ENCODE assay signal across 31 mouse cellular contexts in genomic region chr19:48125731-48126130, GRCm38 (mm10).
"Had no signal": no experiment of that assay in that cellular context is flagged by ENCODE, and none has a peak within 500 bp of the region (broad histone marks: within the 10 kb centered on the region; RNA-seq: fewer than 3 reads in every experiment).

No protein-coding gene starts in this region.

- H3K4me1 ChIP-seq: limb, embryonic 15.5 days; liver, embryonic 12.5 days; liver, embryonic 13.5 days; liver, embryonic 15.5 days; lung, embryonic 15.5 days; megakaryocyte, embryonic 14.5 days; midbrain, embryonic 10.5 days; midbrain, embryonic 13.5 days had no signal

- H3K9me3 ChIP-seq: limb, embryonic 10.5 days; limb, embryonic 12.5 days; limb, embryonic 13.5 days; limb, embryonic 15.5 days; liver, embryonic 12.5 days; liver, embryonic 15.5 days; lung, embryonic 15.5 days; midbrain, embryonic 10.5 days; midbrain, embryonic 12.5 days; midbrain, embryonic 13.5 days; midbrain, embryonic 15.5 days had no signal

- H3K4me3 ChIP-seq: limb, embryonic 10.5 days; limb, embryonic 12.5 days; limb, embryonic 13.5 days; limb, embryonic 15.5 days; liver, embryonic 12.5 days; liver, embryonic 13.5 days; liver, embryonic 15.5 days; lung, embryonic 15.5 days; midbrain, embryonic 10.5 days; midbrain, embryonic 12.5 days; midbrain, embryonic 13.5 days; midbrain, embryonic 15.5 days; myocyte had no signal

- H3K9ac ChIP-seq: limb, embryonic 12.5 days; limb, embryonic 13.5 days; limb, embryonic 15.5 days; liver, embryonic 12.5 days; liver, embryonic 13.5 days; liver, embryonic 14.5 days; liver, embryonic 15.5 days; liver, postnatal 0 days; lung, embryonic 14.5 days; lung, embryonic 15.5 days; midbrain, embryonic 12.5 days; midbrain, embryonic 13.5 days; midbrain, embryonic 15.5 days had no signal

- DNase-seq: left cerebral cortex, postnatal 4 days; liver; liver, embryonic 13.5 days; liver, postnatal 0 days; lung, adult 18-20 months; lung, adult 2 months; lung, embryonic 14.5 days; lung, postnatal 10 days; lung, postnatal 14 days; lung, postnatal 36 days; lung, postnatal 4 days; midbrain, embryonic 14.5 days had no signal

- H3K36me3 ChIP-seq: limb, embryonic 10.5 days; limb, embryonic 12.5 days; limb, embryonic 13.5 days; limb, embryonic 15.5 days; liver, embryonic 12.5 days; liver, embryonic 13.5 days; liver, embryonic 15.5 days; lung, embryonic 15.5 days; midbrain, embryonic 10.5 days; midbrain, embryonic 12.5 days; midbrain, embryonic 13.5 days; midbrain, embryonic 15.5 days had no signal

- H3K27me3 ChIP-seq: limb, embryonic 13.5 days; limb, embryonic 15.5 days; liver, embryonic 12.5 days; liver, embryonic 13.5 days; liver, embryonic 15.5 days; lung, embryonic 15.5 days; megakaryocyte, embryonic 14.5 days; midbrain, embryonic 12.5 days; midbrain, embryonic 13.5 days; midbrain, embryonic 15.5 days had no signal

- H3K27ac ChIP-seq: limb, embryonic 10.5 days; limb, embryonic 12.5 days; limb, embryonic 13.5 days; limb, embryonic 15.5 days; liver, embryonic 12.5 days; liver, embryonic 13.5 days; liver, embryonic 14.5 days; liver, embryonic 15.5 days; lung, embryonic 15.5 days; macrophage; midbrain, embryonic 10.5 days; midbrain, embryonic 12.5 days; midbrain, embryonic 13.5 days; midbrain, embryonic 15.5 days had no signal

- H3K4me2 ChIP-seq: limb, embryonic 12.5 days; limb, embryonic 13.5 days; limb, embryonic 15.5 days; liver, embryonic 11.5 days; liver, embryonic 12.5 days; liver, embryonic 13.5 days; liver, embryonic 15.5 days; lung, embryonic 14.5 days; lung, embryonic 15.5 days; midbrain, embryonic 11.5 days; midbrain, embryonic 12.5 days; midbrain, embryonic 13.5 days; midbrain, embryonic 15.5 days had no signal

- ATAC-seq: liver, embryonic 12.5 days; liver, postnatal 0 days; lung, postnatal 0 days; midbrain, embryonic 13.5 days; midbrain, embryonic 15.5 days; midbrain, embryonic 16.5 days had no signal
